Mouse (Mus musculus): ENCODE measurements around the gene Spaca3. TPM values are rescaled to one million over a fixed set of nuclear protein-coding genes. Genes with fewer than 3 reads are reported as not detected.

The Spaca3 gene
- total RNA-seq (2021) (not detected), polyA plus RNA-seq (2012; rRNA removed) (not detected in 2 replicates)
- long read RNA-seq: 0 reads

DNA sequence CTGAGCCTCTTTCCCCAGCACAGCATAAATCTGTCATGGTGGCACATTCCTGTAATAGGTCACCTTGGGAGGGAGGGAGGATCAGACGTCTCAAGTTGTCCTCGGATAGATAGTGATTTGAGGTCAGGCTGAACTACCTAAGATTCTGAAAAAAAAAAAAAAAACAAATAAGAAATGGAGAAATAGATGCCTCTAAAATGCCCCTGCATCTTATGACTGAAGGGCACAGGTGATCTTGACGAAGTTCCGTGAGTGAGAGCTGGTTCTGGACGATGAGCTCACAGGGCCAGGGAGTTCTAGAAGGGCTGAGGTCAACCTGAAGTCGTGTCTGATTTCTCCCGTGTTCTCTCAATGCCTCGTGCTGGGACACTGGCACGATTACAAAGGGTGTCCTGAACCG, at the start of gene Spaca3:
Gene Spaca3 (plus strand): TSS at position 301 of the 400 bp plus-strand sequence.
- DNase-seq: no peak

DNA sequence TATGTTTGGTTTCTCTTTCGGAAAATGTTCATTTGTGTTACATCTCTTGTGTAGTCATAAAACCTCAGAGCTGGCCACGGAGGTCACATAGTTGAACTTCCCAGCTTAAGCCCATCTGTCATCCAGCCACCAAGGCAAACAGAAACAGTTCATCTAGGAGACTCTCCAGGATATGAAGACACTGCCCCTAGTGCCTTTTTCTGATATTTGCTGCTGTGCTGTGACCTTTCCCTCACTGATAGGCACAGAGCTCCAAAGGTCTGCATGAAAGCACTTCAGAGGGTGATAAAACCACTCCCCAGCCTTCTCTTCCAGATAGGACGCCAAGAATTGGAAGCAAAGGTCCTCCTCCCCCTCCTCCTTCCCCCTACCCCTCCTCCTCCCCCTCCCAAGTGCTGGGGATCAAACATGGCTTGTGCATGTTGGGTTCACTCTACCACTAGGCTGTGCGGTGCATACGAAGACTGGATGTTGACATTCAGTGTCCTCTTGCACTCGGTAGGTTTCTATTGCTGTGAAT, 49.6 kb upstream of the Spaca3 start:
- DNase-seq: peak; percentile 68

DNA sequence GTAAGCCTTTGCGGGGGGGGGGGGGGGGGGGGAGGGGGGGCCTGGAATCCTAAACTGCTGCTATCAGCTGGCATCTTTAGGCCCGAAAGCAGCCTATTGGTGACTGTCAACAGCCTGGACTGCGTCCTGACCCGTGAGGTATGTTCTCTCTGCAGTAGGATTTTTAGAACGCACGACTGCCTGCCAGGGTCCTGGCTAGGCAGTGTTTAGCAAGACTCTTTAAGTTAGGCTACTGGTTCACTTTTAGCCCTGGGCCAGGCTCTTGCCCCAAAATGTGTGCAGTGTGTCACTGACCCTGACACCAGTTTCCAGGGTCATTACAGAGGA, 48.5 kb upstream of the Spaca3 start:
- no peak for DNase-seq

DNA sequence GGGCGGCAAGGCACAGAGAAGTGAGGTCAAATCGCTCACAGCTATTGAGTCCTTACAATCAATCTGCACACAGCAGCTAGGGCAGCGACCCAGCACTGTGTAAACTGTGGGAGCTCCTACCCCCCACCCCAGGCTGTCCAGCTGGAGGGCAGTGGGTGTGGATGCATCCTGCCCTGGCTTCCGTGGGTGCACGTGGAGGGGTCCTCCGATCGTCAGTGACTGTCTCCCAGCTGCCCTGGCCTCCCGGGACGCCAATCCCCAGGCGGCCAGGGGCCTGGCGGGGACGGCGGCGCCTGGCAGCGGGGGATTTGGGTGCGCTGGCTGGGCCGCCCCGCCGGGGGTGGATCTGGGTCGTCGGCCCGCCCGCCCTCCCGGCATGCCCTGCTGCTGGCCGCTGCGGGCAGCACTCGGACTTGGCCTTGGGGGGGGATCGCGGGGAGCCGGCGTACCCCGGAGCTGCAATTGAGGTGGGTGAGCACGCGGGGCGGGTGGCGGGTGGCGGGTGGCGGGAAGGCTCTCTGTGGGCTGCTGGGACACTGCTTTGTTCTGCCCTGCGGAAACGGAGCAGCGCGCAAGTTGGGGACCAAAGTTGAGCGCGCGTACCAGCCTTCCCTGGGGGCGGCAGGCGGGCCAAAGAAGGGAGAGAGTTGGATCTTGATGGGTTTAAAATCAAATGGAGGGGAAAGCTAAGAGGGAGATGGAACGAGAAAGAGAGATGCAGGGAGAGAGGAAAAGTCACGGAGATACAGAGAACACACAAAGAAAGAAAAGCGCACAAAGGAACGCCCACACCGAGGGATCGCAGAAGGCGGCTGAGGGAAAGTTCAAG, 48.0 kb upstream of the Spaca3 start, which contains the start of gene Tmem98:
Gene Tmem98 (plus strand): TSS at position 183 of the 829 bp plus-strand sequence.
- DNase-seq: peak; percentile 85

DNA sequence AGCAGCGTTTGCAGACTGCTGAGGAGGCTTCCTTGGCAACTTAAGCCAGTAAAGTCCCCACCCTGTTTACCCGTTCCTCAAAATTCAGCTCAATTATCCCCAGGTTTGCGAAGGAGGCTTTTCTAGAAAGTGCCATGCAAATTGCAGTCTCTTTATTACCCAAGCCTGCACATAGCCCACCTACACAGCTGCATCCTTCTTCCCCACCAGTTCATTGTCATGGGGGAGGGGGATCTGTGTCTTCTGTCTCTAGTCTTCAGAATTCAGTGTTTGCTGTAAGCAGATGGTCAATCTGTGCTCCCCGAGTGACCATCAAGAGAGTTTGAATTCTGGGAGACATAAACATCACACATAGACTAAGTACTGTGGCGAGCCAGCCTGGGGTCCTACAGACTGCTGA, 47.0 kb upstream of the Spaca3 start:
- DNase-seq: no peak

DNA sequence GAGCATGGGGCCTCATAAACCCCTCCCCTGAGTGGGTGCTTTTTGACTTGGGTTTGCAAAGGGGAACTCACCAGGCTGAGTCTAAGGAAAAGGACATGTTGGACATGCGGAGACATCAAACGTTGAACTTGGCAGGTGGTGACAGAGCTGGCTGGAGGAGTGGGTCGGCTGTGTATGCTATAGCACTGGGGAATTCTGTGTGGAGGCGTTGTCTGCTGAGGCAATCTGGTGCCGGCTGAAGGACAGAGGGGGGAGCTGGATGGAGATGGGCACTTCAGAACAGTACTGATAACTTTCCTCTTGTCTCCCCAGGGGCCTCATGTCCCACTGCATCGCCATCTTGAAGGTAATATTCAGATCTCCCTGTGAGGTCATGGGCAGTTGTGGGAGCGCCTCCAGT, 42.8 kb upstream of the Spaca3 start:
- no peak for DNase-seq

DNA sequence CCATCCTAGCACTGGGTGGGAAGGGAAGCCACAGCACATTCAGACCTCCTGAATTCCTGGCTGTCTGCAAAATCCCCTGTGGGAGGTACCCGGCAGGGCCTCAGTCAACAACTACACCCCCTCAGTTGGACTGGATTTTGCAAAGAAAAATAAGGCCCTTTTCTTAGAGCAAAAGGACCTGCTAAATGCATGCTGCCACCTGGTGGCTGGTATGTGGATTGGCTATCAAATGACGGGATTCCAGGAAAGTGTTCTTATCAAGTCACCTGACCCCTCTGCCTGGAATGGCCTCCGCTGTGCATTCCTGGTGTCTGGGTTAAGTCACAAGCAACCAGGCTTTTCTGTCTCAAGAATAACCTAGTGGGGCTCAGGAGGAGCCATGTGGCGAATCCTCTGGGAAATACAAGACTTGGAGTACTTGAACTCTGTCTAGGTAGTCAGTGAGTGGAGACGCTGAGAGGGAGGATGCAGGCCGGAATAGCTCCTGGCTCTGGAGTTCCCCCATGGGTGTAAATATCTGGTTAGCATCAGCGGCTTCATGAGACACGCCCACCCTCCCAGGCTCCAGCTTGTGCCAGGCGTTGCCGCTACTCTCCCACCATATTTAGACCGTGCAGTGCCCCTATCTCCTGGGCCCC, 40.0 kb upstream of the Spaca3 start:
- DNase-seq: peak; percentile 75

DNA sequence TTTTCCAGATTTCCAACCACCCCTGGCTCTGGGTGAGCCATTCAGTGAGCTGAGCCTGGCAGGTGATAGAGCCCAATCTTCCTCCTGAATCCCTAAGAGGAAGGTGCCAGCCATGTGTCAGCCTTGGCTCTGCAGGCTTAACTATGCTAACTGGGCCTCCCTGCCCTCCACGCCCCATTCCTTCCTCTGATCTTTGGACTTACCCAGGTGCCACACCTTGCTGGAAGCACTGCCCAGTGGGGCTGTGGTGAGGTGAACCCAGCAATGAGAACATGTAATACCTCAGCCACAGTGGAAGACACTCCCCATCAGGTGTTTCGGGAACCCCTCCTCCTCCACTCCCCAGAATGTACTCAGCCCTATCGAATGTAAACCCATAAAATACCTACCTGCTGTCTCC, 38.1 kb upstream of the Spaca3 start:
- DNase-seq: no peak

DNA sequence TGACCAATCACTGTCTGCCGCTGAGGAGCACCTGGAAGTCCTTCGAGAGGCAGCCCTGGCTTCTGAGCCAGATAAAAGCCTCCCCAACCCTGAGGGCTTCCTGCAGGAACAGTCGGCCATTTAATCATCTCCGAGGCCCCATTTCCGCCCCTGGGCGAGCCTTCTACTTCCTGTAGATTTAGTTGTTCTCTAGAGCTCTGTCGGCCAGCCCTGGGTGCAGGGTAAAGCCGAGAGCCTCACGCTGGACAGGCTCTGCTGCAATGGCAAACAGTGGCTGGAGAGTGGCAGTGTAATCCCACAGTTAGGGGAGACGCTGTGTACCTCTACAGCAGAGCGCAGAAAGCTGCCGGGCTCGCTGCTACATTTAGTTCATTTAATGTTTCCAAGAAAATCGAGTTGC, 36.9 kb upstream of the Spaca3 start:
- DNase-seq: peak; percentile 41

DNA sequence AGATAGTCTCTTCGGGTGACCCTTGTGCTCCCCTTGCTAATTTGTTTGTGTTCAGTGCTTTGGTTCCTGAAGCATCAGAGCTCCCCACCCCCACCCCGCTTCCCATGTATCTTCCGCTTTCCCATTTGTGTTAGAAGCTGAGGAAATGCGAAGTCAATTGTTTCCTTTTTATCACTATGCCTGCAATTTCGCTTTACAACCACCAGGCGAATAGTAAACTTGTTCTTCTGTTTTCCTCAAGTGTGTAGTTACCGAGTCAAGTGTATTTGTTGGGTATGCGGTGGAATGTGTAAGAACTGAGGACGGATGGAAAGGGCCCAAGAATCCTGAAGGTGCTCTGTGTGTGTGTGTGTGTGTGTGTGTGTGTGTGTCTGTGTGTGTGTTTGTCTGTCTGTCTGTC, 36.4 kb upstream of the Spaca3 start:
- DNase-seq: no peak

DNA sequence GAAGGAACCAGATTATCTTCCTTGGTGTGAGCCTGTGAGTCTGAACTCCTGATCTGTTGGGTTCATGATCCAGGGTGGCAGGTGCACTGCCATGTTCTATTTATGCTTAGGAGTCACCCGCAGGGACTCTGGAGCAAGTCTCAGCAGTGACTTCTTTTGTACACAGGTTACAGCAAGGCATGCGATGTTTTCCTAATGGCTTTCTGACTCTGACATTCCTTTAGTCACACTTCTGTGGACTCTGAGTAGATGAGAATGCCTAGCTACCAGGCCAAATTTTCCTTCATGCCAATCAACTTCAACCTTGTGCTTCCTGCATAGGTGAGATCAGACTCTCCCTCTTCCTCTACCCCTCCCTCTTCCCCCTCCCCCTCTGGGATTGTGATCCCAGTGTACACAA, 22.8 kb upstream of the Spaca3 start:
- no peak for DNase-seq

DNA sequence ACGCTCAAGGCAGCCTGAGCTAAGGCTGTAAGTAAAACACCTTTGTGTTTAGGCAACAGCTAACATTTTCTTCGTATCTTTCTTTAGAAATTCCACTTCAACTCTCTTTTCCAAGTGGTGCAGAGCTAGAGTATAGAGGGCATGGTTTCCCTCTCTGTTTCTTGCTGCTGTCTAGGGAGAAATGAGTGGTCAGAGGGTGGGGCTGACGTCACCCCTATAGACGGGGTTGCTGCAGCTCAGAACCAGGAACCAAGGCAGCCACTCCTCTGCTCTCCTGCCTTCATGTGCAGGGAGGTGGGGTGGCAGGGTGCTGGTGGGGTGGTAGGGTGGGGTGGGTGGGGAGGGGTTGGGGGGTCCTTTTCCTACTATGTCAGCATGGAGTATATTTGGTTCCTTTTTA, 22.3 kb upstream of the Spaca3 start:
- no peak for DNase-seq

DNA sequence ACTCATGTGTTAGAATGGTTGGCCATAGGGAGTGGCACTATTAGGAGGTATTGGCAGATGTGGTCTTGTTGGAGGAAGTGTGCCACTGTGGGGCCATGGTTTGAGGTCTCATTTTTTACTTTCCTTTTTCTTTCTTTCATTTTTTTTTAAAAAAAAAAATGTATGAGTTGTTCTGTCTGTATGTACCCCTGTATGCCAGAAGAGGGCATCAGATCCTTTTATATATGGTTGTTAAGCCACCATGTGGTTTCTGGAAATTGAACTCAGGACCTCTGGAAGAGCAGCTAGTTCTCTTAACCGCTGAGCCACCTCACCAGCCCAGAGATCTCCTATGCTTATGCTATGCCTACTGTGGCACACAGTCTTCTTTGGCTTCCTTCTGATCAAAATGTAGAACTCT, 19.4 kb upstream of the Spaca3 start:
- DNase-seq: no peak

DNA sequence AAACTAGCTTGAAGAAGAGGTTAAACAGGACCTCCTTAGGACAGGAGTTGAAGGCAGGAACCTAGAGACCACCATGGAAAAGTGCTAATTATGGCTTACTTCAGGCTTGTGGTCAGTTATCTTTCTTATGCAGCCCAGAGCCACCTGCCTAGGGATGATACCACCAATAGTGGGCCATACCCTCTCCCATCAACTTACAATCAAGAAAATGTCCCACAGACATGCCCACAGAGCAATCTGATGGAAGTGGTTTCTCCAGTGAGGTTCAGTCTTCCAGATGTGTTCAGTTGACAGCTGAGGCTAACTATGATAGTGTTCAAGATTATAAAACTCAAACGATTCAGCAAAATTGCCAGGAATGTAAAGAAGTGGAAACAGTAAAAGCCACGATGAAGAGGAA, 14.7 kb upstream of the Spaca3 start:
- DNase-seq: no peak

DNA sequence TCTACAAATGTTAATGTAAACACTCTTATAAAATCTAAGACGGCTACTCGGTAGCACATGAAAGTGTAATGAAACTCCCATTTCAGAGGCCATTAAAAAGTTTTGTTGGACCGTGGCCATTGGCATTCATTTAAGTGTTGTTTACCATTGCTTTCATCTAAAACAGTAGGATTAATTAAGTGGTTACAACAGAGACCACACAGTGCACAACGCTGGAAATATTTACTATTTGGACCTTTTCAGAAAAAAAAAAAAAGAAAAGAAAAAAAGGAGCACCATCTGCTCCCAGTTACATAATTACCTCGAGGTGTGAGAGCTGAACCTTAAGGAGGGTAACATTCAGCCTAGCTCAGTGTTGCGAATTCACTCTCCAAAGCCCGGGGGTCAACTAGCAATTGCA, 12.7 kb upstream of the Spaca3 start:
- no peak for DNase-seq

DNA sequence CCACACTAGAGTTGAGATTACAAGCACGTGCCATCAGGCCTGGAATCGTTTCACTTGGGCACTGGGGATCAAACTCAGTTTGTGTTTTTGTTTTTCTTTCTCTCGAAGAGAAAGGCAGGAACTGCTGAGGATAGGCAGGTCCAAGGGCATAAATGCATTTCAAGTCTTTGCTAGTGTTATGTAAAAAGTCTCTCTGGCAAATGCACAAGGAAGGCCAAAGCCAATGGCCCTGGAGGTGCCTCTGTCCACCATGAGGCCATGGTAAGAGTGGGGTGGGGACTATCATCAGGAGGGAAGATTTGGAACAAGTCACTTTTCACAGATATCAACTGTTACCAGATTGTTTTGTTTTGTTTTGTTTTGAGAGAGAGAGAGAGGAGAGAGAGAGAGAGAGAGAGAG, 12.1 kb upstream of the Spaca3 start:
- DNase-seq: no peak

DNA sequence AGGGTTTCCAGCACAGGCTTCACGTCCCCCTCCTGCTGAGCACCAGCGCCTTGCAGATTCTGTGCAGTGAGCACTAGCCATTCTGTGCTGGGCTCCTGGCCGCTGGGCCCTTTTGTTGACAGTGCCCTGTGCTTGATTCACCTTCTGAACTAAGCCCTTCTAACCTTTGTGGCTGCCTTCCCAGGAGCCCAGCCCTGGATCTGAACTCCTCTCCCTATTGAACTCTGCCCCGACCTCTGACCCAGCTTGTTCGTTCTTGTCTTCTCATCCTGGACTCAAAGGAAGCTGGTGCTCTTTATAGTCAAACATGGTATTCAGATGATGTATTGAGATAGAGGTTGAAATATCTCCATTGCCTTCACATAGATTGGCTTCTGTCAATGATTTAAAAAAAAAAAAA, 10.0 kb upstream of the Spaca3 start:
- no peak for DNase-seq

DNA sequence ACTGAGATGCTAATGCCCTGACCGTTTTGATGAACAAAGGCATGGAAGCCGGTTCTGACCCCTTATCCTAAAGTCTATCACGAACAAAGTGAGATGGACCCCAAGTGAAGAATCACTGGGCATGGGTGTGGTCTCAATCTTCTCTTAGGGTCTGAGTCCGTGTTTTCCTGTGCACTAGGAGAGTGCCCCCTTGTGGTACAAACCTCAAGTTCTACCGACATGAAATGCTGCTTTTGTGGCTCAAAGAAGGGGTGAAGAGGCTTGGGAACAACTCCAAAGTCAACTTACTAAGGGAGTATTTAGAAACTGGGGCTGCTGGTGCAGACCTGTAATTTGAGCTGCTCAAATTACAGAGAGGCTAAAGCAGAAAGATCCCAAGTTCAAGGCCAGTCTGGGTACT, 6.3 kb upstream of the Spaca3 start:
- DNase-seq: no peak

DNA sequence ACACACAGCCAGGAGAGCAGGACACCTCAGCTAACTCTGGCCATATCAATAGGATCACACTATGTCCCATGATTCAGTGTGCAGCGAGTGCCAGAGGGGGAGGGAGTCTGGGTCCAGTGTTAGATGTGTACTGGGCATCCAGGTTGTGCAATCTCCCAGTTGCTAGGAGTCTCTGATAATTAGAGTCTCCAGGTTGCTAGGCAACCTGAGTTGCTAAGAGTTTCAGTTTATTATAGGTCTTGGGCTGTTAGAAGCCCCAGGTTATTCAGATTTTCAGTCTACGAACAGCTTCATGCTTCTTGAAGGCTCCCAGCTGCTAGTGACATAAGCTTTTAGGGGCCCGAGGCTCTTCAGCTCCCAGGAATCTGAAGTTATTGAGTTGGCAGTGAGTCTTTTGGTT, 5.2 kb upstream of the Spaca3 start:
- no peak for DNase-seq

DNA sequence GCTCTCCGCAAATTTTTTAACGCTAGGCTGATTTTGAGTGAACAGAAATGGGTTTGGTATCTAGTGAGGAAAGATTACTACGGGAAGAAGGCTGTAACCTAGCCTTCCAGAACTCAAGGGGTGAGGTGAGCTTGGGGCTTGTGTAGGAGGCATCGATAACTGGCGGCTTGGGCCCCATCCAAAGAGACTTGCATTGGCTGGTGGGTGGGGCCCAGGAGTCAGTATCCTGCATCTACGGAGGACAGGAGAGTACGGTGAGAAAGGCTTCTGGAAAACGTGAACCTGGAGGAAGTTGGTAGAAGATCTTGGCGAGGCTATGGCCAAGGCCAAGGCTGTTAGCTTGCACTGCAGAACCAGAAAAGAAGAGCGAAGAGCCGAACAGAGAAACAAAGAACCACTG, 3.7 kb upstream of the Spaca3 start:
- DNase-seq: no peak

DNA sequence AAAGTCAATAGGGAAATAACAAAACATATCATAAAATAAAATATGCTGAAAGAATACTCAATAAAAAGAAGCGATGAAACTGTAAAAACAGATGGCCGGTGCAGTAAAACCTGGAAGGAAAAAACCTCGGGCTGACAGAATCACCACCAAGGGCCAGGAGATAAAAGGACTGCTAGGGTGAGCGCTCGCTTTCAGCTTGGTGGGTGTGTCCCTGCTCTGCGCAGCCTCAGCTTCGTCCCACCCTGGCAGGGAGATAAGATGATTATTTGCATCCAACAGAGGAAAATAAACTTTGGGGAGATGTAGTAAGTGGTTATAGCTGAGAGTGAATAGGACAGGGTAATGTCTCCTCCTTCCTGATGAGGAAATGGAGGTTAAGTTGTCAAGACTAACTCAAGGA, 3.3 kb upstream of the Spaca3 start:
- DNase-seq: no peak

DNA sequence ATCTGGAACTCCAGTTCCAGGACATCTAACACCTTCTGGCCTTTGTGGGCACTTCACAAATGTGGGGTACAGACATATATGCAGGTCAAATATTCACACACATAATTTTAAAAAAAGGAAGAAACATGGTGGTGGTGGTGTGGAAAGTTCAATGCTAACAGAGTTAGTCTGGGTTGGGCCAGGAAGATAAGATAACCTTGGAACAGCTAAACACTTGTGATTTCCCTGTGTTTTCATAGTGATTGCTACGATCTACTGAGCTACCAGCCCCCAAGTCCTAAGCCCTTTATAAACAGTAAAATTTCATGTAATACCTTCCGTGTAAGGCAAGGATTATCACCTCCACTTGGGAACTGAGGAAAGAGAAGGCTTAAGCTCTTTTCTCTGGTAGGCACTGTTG, 1.3 kb upstream of the Spaca3 start:
- no peak for DNase-seq

DNA sequence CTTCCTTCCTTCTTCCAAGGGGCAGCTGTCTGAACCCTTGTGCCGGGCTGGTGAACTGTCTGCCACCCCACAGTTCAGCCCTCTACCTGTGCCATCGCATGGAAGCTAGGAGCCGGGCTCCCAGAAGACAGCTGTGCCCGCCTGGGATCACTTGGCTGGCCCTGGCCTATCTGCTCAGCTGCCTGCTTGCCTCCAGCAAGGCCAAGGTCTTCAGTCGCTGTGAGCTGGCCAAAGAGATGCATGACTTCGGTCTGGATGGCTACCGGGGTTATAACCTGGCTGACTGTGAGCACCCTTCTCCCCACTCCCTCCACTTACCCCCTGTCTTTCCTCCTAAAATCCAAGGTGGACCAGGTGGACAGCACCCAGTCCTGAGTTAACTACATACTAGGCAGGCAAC, 4.8 kb downstream of the Spaca3 start:
- DNase-seq: peak; percentile 75

DNA sequence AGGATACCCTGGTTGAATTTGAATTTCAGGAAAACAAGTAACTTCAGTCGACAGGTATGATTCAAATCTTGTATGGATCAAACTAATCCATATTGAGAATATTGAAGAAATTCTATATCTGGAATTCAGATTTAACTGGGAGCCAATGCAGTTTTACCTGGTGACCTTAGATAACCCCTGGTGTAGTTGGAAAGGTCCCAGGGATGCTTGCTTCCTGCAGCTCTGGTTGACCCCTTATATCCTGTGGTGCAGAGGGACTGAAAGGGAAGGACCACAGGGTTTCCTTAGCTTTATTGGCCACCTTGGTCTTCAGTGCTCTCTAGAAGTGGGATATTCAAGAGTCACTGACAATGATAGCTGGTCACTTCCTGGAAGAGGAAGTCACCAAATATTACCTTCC, 9.9 kb downstream of the Spaca3 start:
- DNase-seq: no peak

Data from adrenal gland, adult 2 months (tissue).